Mouse (Mus musculus): ENCODE data around the gene Olfr1042. TPM values are rescaled to one million over a fixed set of nuclear protein-coding genes. Genes with fewer than 3 reads are reported as not detected.
"Not testable (repeated sequence)": the region's sequence is repeated elsewhere in the genome, so short reads cannot be mapped to it uniquely, and the experiment has no call there.

Gene Olfr1042
- polyA plus RNA-seq (2016; fragmentation: Nextera tagmentation; extraction: Ambion mirVana): not detected in 2 replicates

- Histone ChIP-seq H3K4me3 (no peak within 1 kb of the TSS), H3K27ac (replicated peaks) (no peak within 1 kb of the TSS), H3K9me3 (no peaks in the 10 kb centered on the region), H3K4me1 (no peaks in the 10 kb centered on the region), H3K36me3 (replicated peaks) (no peaks in the 10 kb centered on the region), H3K27me3 (replicated peaks; ENCODE audit: low read depth, poor library complexity, severe bottlenecking) (no peaks in the 10 kb centered on the region)
- 87% methylated on average over 2 of the region's 2 CpGs for WGBS
- DNase-seq (ENCODE audit: low spot score): no peak
These were observed at the start of gene Olfr1042 for GRCm38 (mm10) chr2:86161738-86162137. TSS of gene Olfr1042 (minus strand) at chr2:86161838.

DNA sequence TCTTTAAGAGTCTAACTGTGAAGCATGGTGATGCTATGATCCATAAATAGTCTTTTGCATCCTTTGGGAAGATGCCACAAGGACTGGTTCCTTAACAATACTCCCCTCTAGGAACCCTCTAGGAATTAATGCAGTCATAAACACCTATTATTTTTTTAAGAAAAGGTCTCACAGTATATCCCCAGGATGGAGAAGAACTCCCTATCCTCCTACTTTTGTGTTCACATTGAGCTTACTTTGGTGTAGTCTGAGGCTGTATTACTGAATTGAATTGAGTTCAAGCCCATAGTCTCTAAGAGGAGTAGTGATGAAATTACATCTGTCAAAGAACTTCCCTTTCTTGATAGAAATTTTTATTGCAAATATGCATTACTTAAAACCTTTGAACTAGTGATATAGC lies 41.3 kb upstream of the Olfr1042 start, which contains the start of gene Olfr1045:
Olfr1045 (minus strand) TSS at position 101 of the 400 bp plus-strand sequence.
- Histone ChIP-seq H3K36me3 (replicated peaks) (no peaks in the 10 kb centered on the region), H3K27me3 (replicated peaks; ENCODE audit: low read depth, poor library complexity, severe bottlenecking) (no peaks in the 10 kb centered on the region), H3K4me3 (no peak within 1 kb of the TSS), H3K27ac (replicated peaks) (no peak within 1 kb of the TSS), H3K9me3 (no peaks in the 10 kb centered on the region), H3K4me1 (peaks cover 3% of the 10 kb centered on the region; the same call in 1 of the 2 replicates)
- DNase-seq (ENCODE audit: low spot score): no peak

DNA sequence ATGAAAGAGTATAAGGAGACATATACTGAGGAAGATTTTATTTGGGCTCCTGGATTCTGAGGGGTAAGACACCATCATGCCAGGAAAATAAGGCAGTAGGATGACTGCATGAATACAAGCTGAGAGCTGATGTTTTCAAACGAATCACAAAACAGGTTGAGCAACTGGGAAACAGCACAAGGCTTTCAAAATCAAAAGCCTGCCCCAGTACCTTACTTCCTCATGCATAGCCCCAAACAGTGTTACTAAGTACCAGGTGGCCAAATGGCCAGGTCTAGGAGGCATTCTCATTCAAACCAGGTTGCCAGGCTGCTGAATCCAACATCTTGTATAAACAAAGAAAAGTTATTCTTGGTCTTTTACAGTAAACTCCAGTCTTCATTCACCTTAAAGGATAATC lies 34.2 kb upstream of the Olfr1042 start:
- WGBS: 65% methylated on average over 1 of the region's 1 CpGs
- no peaks in the 10 kb centered on the region for H3K4me1 ChIP-seq
- no peak overlapping the region for H3K4me3 ChIP-seq
- no peak for DNase-seq (ENCODE audit: low spot score)
- H3K9me3 ChIP-seq: no peaks in the 10 kb centered on the region
- no peaks in the 10 kb centered on the region for H3K36me3 ChIP-seq (replicated peaks)
- H3K27me3 ChIP-seq (replicated peaks; ENCODE audit: low read depth, poor library complexity, severe bottlenecking): no peaks in the 10 kb centered on the region
- H3K27ac ChIP-seq (replicated peaks): no peak overlapping the region

GRCm38 (mm10) chr2:86185583-86185982 lies 23.9 kb upstream of the Olfr1042 start, which contains the start of gene Olfr52:
TSS of gene Olfr52 (minus strand) at chr2:86185683.
- no peaks in the 10 kb centered on the region for H3K4me1 ChIP-seq
- no peaks in the 10 kb centered on the region for H3K9me3 ChIP-seq
- no peaks in the 10 kb centered on the region for H3K36me3 ChIP-seq (replicated peaks)
- no peak within 1 kb of the TSS for H3K27ac ChIP-seq (replicated peaks)
- no peak for DNase-seq (ENCODE audit: low spot score)
- H3K27me3 ChIP-seq (replicated peaks; ENCODE audit: low read depth, poor library complexity, severe bottlenecking): no peaks in the 10 kb centered on the region
- no peak within 1 kb of the TSS for H3K4me3 ChIP-seq

DNA sequence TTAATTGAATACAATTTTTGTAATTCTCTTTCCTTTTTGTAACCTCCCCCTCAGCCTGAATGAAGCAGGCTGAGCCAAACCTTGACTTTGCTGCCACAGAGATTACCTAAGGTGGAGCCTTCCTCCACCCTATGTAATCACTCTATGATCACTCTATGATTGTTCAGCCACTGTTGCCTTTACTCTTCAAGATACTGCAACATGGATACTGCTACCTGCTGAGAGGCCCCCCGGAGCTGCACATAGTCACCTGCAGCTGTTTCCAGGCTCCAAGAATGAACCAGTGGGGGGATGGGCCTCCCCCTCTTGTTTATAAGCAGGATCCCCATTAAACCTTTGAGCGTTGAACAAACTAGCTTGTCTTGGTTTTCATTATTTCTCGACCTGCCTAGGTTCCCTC lies 18.3 kb upstream of the Olfr1042 start:
- H3K27ac ChIP-seq (replicated peaks): no peak overlapping the region
- H3K4me3 ChIP-seq: no peak overlapping the region
- DNase-seq (ENCODE audit: low spot score): no peak
- no peaks in the 10 kb centered on the region for H3K9me3 ChIP-seq
- WGBS: 76% methylated on average over 3 of the region's 3 CpGs
- H3K27me3 ChIP-seq (replicated peaks; ENCODE audit: low read depth, poor library complexity, severe bottlenecking): no peaks in the 10 kb centered on the region
- no peaks in the 10 kb centered on the region for H3K4me1 ChIP-seq
- H3K36me3 ChIP-seq (replicated peaks): no peaks in the 10 kb centered on the region

- no peak within 1 kb of the TSS for H3K27ac ChIP-seq (replicated peaks)
- H3K36me3 ChIP-seq (replicated peaks): no peaks in the 10 kb centered on the region
- H3K4me1 ChIP-seq: no peaks in the 10 kb centered on the region
- H3K4me3 ChIP-seq: no peak within 1 kb of the TSS
- no peaks in the 10 kb centered on the region for H3K27me3 ChIP-seq (replicated peaks; ENCODE audit: low read depth, poor library complexity, severe bottlenecking)
- DNase-seq (ENCODE audit: low spot score): no peak
- no peaks in the 10 kb centered on the region for H3K9me3 ChIP-seq
These were observed 16.1 kb upstream of the Olfr1042 start, which contains the start of gene Olfr1044 for GRCm38 (mm10) chr2:86177720-86178119. TSS of gene Olfr1044 (minus strand) at chr2:86177820.

- not testable (repeated sequence) for DNase-seq (ENCODE audit: low spot score); H3K9me3 ChIP-seq; H3K4me1 ChIP-seq; H3K4me3 ChIP-seq; H3K27ac ChIP-seq (replicated peaks); H3K36me3 ChIP-seq (replicated peaks); H3K27me3 ChIP-seq (replicated peaks; ENCODE audit: low read depth, poor library complexity, severe bottlenecking)
- WGBS: 81% methylated on average over 7 of the region's 7 CpGs
These were observed 13.8 kb upstream of the Olfr1042 start for GRCm38 (mm10) chr2:86175422-86175821.

- no peaks in the 10 kb centered on the region for H3K36me3 ChIP-seq (replicated peaks)
- no peaks in the 10 kb centered on the region for H3K27me3 ChIP-seq (replicated peaks; ENCODE audit: low read depth, poor library complexity, severe bottlenecking)
- H3K9me3 ChIP-seq: no peaks in the 10 kb centered on the region
- H3K4me1 ChIP-seq: no peaks in the 10 kb centered on the region
- no peak for DNase-seq (ENCODE audit: low spot score)
- no peak within 1 kb of the TSS for H3K27ac ChIP-seq (replicated peaks)
- WGBS: 83% methylated on average over 2 of the region's 2 CpGs
- H3K4me3 ChIP-seq: no peak within 1 kb of the TSS
These were observed 5.8 kb upstream of the Olfr1042 start, which contains the start of gene Olfr1043 for GRCm38 (mm10) chr2:86167422-86167821. TSS of gene Olfr1043 (minus strand) at chr2:86167522.

DNA sequence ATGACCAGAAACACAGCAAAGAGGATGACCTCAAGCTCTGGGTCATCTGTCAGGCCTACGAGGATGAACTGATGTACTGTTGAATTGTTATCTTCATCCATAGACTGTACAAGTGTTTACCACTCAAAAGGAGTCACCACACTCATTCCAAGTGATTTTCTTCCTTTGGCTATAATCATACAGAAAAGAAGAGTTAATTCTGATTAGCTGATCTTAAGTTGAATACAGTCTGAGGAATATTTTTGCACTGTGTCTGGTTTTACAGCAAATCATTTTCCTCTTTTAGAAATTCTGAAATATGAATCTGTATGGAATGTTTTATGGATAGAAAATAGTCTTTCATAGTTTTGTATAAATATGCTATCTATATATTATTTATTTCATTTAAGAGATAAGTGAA lies 15.0 kb downstream of the Olfr1042 start, which contains the start of gene Olfr1040:
Olfr1040 (minus strand) TSS at position 101 of the 400 bp plus-strand sequence.
- WGBS: 84% methylated on average over 1 of the region's 1 CpGs
- no peak for DNase-seq (ENCODE audit: low spot score)

GRCm38 (mm10) chr2:86135828-86136227 lies 25.8 kb downstream of the Olfr1042 start, which contains the start of gene Olfr1039:
TSS of gene Olfr1039 (minus strand) at chr2:86135928.
- Histone ChIP-seq H3K9me3 (no peaks in the 10 kb centered on the region), H3K4me1 (no peaks in the 10 kb centered on the region), H3K27ac (replicated peaks) (no peak within 1 kb of the TSS), H3K36me3 (replicated peaks) (no peaks in the 10 kb centered on the region), H3K27me3 (replicated peaks; ENCODE audit: low read depth, poor library complexity, severe bottlenecking) (no peaks in the 10 kb centered on the region), H3K4me3 (no peak within 1 kb of the TSS)
- DNase-seq (ENCODE audit: low spot score): no peak
- WGBS: 94% methylated on average over 1 of the region's 1 CpGs

More for the DNA sequence above, 15.0 kb downstream of the Olfr1042 start, which contains the start of gene Olfr1040:
- Histone ChIP-seq H3K9me3 (no peaks in the 10 kb centered on the region), H3K27me3 (replicated peaks; ENCODE audit: low read depth, poor library complexity, severe bottlenecking) (no peaks in the 10 kb centered on the region), H3K36me3 (replicated peaks) (no peaks in the 10 kb centered on the region), H3K4me3 (no peak within 1 kb of the TSS), H3K27ac (replicated peaks) (no peak within 1 kb of the TSS), H3K4me1 (no peaks in the 10 kb centered on the region)

Other genes starting within 250 kb of the Olfr1042 start
- not detected in 2 replicates for gene Olfr1025-ps1, start 246.6 kb downstream of the Olfr1042 start, polyA plus RNA-seq (2016; fragmentation: Nextera tagmentation; extraction: Ambion mirVana)
- not detected in 2 replicates for gene Olfr1026, start 240.3 kb downstream of the Olfr1042 start, polyA plus RNA-seq (2016; fragmentation: Nextera tagmentation; extraction: Ambion mirVana)
- gene Olfr1028, start 211.4 kb downstream of the Olfr1042 start, polyA plus RNA-seq (2016; fragmentation: Nextera tagmentation; extraction: Ambion mirVana): not detected in 2 replicates
- gene Olfr1029, start 187.9 kb downstream of the Olfr1042 start, polyA plus RNA-seq (2016; fragmentation: Nextera tagmentation; extraction: Ambion mirVana): not detected in 2 replicates
- not detected in 2 replicates for gene Olfr1030, start 182.6 kb downstream of the Olfr1042 start, polyA plus RNA-seq (2016; fragmentation: Nextera tagmentation; extraction: Ambion mirVana)
- not detected in 2 replicates for gene Olfr1031, start 171.5 kb downstream of the Olfr1042 start, polyA plus RNA-seq (2016; fragmentation: Nextera tagmentation; extraction: Ambion mirVana)
- not detected in 2 replicates for gene Olfr1032, start 156.3 kb downstream of the Olfr1042 start, polyA plus RNA-seq (2016; fragmentation: Nextera tagmentation; extraction: Ambion mirVana)
- gene Olfr1033, start 141.2 kb downstream of the Olfr1042 start, polyA plus RNA-seq (2016; fragmentation: Nextera tagmentation; extraction: Ambion mirVana): not detected in 2 replicates
- gene Olfr1034, start 116.0 kb downstream of the Olfr1042 start, polyA plus RNA-seq (2016; fragmentation: Nextera tagmentation; extraction: Ambion mirVana): not detected in 2 replicates
- gene Olfr1036, start 87.8 kb downstream of the Olfr1042 start, polyA plus RNA-seq (2016; fragmentation: Nextera tagmentation; extraction: Ambion mirVana): not detected in 2 replicates
- gene Olfr1037, start 74.5 kb downstream of the Olfr1042 start, polyA plus RNA-seq (2016; fragmentation: Nextera tagmentation; extraction: Ambion mirVana): not detected in 2 replicates
- gene Olfr1039, start 25.9 kb downstream of the Olfr1042 start, polyA plus RNA-seq (2016; fragmentation: Nextera tagmentation; extraction: Ambion mirVana): not detected in 2 replicates
- not detected in 2 replicates for gene Olfr1040, start 15.1 kb downstream of the Olfr1042 start, polyA plus RNA-seq (2016; fragmentation: Nextera tagmentation; extraction: Ambion mirVana)
- gene Olfr1043, start 5.7 kb upstream of the Olfr1042 start, polyA plus RNA-seq (2016; fragmentation: Nextera tagmentation; extraction: Ambion mirVana): not detected in 2 replicates
- not detected in 2 replicates for gene Olfr1044, start 16.0 kb upstream of the Olfr1042 start, polyA plus RNA-seq (2016; fragmentation: Nextera tagmentation; extraction: Ambion mirVana)
- gene Olfr52, start 23.8 kb upstream of the Olfr1042 start, polyA plus RNA-seq (2016; fragmentation: Nextera tagmentation; extraction: Ambion mirVana): not detected in 2 replicates
- not detected in 2 replicates for gene Olfr1045, start 41.2 kb upstream of the Olfr1042 start, polyA plus RNA-seq (2016; fragmentation: Nextera tagmentation; extraction: Ambion mirVana)
- not detected in 2 replicates for gene Olfr1046, start 57.5 kb upstream of the Olfr1042 start, polyA plus RNA-seq (2016; fragmentation: Nextera tagmentation; extraction: Ambion mirVana)
- not detected in 2 replicates for gene Olfr1047, start 69.6 kb upstream of the Olfr1042 start, polyA plus RNA-seq (2016; fragmentation: Nextera tagmentation; extraction: Ambion mirVana)
- not detected in 2 replicates for gene Olfr1048, start 78.5 kb upstream of the Olfr1042 start, polyA plus RNA-seq (2016; fragmentation: Nextera tagmentation; extraction: Ambion mirVana)
- not detected in 2 replicates for gene Olfr1049, start 96.5 kb upstream of the Olfr1042 start, polyA plus RNA-seq (2016; fragmentation: Nextera tagmentation; extraction: Ambion mirVana)
- not detected in 2 replicates for gene Olfr1051, start 117.2 kb upstream of the Olfr1042 start, polyA plus RNA-seq (2016; fragmentation: Nextera tagmentation; extraction: Ambion mirVana)
- not detected in 2 replicates for gene Olfr1052, start 130.6 kb upstream of the Olfr1042 start, polyA plus RNA-seq (2016; fragmentation: Nextera tagmentation; extraction: Ambion mirVana)
- not detected in 2 replicates for gene Olfr1053, start 153.4 kb upstream of the Olfr1042 start, polyA plus RNA-seq (2016; fragmentation: Nextera tagmentation; extraction: Ambion mirVana)
- not detected in 2 replicates for gene Olfr1054, start 173.6 kb upstream of the Olfr1042 start, polyA plus RNA-seq (2016; fragmentation: Nextera tagmentation; extraction: Ambion mirVana)
- gene Olfr1055, start 188.4 kb upstream of the Olfr1042 start, polyA plus RNA-seq (2016; fragmentation: Nextera tagmentation; extraction: Ambion mirVana): not detected in 2 replicates
- gene Olfr1056, start 200.6 kb upstream of the Olfr1042 start, polyA plus RNA-seq (2016; fragmentation: Nextera tagmentation; extraction: Ambion mirVana): not detected in 2 replicates
- not detected in 2 replicates for gene Olfr1057, start 216.6 kb upstream of the Olfr1042 start, polyA plus RNA-seq (2016; fragmentation: Nextera tagmentation; extraction: Ambion mirVana)
- gene Olfr1058, start 226.7 kb upstream of the Olfr1042 start, polyA plus RNA-seq (2016; fragmentation: Nextera tagmentation; extraction: Ambion mirVana): not detected in 2 replicates

All from embryonic facial prominence, embryonic 10.5 days (tissue).